Mouse (Mus musculus): ENCODE results near the gene Mfsd14b.

GRCm38 (mm10) chr13:65095923-65096322 lies 16.9 kb downstream of the Mfsd14b start:
- TF ChIP-seq CTCF (conservative IDR thresholded peaks at IDR 0.05; ENCODE audit: low read length) (no peak), NANOG (IDR thresholded peaks at IDR 0.05; ENCODE audit: borderline replicate concordance, low read length) (no peak)

Measured in E14TG2a.4 (cell line).